Mouse (Mus musculus): ENCODE measurements around the gene Pappa. TPM values are rescaled to one million over a fixed set of nuclear protein-coding genes. Genes with fewer than 3 reads are reported as not detected.

Pappa gene
- polyA plus RNA-seq, 1 experiment from 2014 or later: 1.6 TPM

DNA sequence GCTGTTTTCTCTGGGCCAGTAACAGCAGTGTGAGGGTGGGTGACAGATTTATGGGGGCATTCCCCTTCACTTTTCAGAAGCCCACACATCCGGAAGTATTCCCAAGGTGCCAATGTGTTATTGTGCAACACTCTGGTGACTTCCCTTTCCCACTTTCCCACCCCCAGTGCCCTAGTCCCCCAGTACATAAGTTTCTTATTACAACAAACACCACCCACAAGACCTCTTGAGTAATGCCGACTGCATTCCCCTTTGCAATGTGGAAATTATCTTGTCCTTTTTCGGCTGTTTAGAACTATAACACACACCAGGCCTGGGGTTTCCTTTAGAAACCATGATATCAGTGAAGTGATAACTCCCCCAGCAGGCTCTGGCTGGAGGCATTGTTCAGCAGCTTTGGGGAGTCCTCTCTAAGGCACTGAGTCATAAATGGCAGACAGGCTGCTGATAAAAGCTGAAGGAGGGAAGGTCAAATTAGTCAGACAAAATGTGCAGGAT is 118.5 kb downstream of the Pappa start:
- H3K4me3 ChIP-seq: no peak overlapping the region
- H3K27ac ChIP-seq: no peak overlapping the region
- H3K4me1 ChIP-seq: peaks cover 14% of the 10 kb centered on the region
- H3K4me2 ChIP-seq (replicated peaks): no peak overlapping the region
- WGBS: 16% methylated on average over 3 of the region's 3 CpGs
- H3K9me3 ChIP-seq (replicated peaks): no peaks in the 10 kb centered on the region
- H3K36me3 ChIP-seq: no peaks in the 10 kb centered on the region
- no peak for ATAC-seq (ENCODE audit: low FRiP score)
- H3K9ac ChIP-seq: no peak overlapping the region
- H3K27me3 ChIP-seq: no peaks in the 10 kb centered on the region; the same call in 1 of the 2 replicates

DNA sequence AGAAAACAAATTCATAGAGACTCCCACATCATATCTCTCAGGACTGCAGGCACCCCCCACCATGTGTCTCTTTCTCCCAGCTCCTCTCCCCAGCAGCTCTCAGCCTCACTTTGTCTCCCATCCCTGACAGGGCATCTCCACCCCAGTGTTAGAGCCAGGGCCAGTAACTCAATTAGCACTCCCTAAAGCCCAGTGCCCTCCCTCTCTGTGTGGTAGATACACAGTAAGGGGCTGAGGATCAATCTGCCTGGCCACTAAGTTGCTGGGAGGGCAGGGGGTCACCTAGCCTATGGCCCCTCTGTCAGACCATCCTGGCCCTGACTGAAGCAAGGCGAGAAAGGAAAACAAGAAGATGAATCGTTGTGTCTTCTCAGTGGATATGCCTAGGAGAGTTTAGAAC is 119.3 kb downstream of the Pappa start:
- Histone ChIP-seq H3K36me3 (no peaks in the 10 kb centered on the region), H3K4me2 (replicated peaks) (no peak overlapping the region), H3K4me1 (peaks cover 13% of the 10 kb centered on the region), H3K9me3 (replicated peaks) (no peaks in the 10 kb centered on the region), H3K27ac (no peak overlapping the region), H3K9ac (no peak overlapping the region), H3K27me3 (no peaks in the 10 kb centered on the region; the same call in 1 of the 2 replicates), H3K4me3 (no peak overlapping the region)
- no peak for ATAC-seq (ENCODE audit: low FRiP score)
- WGBS: 9% methylated on average over 2 of the region's 2 CpGs

DNA sequence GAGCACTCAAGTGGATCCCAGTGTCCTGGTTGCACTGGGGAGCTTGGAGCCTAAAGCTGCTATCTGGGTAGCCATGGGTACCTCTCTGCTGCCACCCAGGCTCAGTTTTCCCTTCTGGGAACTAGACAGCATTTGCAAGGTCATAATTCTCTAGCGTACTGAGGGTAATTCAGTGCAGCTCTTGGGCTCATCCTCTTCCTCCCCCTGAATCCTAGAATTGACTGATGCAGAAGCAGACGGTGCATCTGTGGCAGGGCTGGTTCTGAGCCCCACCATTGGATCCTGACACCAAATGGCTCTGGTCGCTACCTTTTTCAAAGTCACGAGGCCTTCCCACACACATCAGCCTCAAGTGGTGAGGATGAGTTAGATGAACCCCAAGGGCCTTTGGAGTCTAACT is 121.0 kb downstream of the Pappa start:
- H3K9ac ChIP-seq: no peak overlapping the region
- no peak overlapping the region for H3K4me2 ChIP-seq (replicated peaks)
- ATAC-seq (ENCODE audit: low FRiP score): no peak
- H3K9me3 ChIP-seq (replicated peaks): no peaks in the 10 kb centered on the region
- 14% methylated on average over 4 of the region's 4 CpGs for WGBS
- H3K36me3 ChIP-seq: no peaks in the 10 kb centered on the region
- peaks cover 6% of the 10 kb centered on the region; the same call in 1 of the 2 replicates for H3K4me1 ChIP-seq
- H3K27me3 ChIP-seq: peaks cover under 1% of the 10 kb centered on the region; the same call in 1 of the 2 replicates
- H3K4me3 ChIP-seq: no peak overlapping the region
- no peak overlapping the region for H3K27ac ChIP-seq

DNA sequence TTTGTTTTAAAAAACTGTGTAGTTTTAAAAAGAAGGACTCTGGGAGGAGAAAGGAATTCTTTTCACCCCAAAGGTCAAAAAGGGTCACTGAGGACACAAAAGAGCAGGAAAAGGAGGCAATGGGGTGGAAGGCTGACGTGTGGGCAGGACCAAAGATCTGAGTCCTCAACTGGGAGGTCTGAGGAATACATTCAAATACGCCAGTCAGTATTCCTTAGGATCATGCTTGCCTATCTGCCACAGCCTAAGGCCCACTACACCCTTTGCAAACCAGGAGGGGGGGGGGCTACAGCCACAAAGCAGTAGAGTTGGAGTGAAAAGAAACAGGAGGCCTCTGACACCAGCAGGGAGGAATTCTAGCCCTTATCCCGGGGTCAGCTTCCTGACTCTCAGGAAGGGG is 121.5 kb downstream of the Pappa start:
- H3K4me1 ChIP-seq: peaks cover 6% of the 10 kb centered on the region; the same call in 1 of the 2 replicates
- H3K36me3 ChIP-seq: no peaks in the 10 kb centered on the region
- no peak overlapping the region for H3K4me2 ChIP-seq (replicated peaks)
- H3K27me3 ChIP-seq: peaks cover 3% of the 10 kb centered on the region; the same call in 1 of the 2 replicates
- ATAC-seq (ENCODE audit: low FRiP score): no peak
- no peaks in the 10 kb centered on the region for H3K9me3 ChIP-seq (replicated peaks)
- no peak overlapping the region for H3K4me3 ChIP-seq
- no peak overlapping the region for H3K27ac ChIP-seq
- WGBS: 16% methylated on average over 3 of the region's 3 CpGs
- H3K9ac ChIP-seq: no peak overlapping the region

DNA sequence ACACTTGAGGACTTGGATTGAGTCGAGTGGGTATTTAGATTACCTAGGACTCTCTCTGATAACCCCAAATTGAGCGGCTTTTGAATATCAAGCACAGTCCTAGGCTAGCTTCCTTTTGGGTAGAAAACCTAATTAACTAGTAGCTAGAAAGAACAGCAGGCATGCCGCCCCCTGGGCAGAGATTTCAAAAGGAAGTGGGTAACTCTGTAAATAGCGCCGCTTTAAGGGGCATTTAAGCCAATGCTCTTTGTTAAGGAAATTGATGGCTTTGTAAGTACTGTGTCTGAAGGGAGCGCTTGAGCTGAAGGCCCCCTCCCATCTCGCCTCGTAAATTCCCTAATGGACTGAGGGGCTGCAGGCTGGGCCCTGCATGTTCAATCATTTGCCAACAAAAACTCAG is 128.2 kb downstream of the Pappa start:
- Histone ChIP-seq H3K27me3 (peaks cover 3% of the 10 kb centered on the region; the same call in 1 of the 2 replicates), H3K9me3 (replicated peaks) (no peaks in the 10 kb centered on the region), H3K4me3 (no peak overlapping the region), H3K36me3 (no peaks in the 10 kb centered on the region), H3K27ac (no peak overlapping the region), H3K4me2 (replicated peaks) (no peak overlapping the region), H3K4me1 (peaks cover 6% of the 10 kb centered on the region; the same call in 1 of the 2 replicates), H3K9ac (no peak overlapping the region)
- peak; percentile 76; the same call in 1 of the 2 replicates for ATAC-seq (ENCODE audit: low FRiP score)
- 2% methylated on average over 8 of the region's 8 CpGs for WGBS

DNA sequence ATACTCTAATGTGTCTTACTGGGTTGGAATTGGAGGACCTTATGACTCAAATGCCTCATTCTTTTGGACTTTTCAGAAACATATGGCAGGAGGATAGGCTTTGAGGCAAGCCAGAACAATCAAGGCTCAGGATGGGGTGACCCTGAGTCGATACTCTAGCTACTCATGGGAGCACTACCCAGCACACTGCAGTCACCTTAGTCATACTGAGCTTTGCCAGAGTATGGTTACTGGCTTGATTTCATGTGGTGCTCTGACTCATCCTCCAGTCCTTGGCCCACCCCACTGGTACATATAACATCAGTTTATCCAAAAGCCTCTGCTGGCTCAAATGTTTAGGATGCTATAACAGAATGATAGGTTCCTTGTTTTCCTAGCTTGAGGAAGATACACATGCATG is 130.1 kb downstream of the Pappa start:
- no peak overlapping the region for H3K4me3 ChIP-seq
- H3K4me1 ChIP-seq: peaks cover 9% of the 10 kb centered on the region; the same call in 1 of the 2 replicates
- 83% methylated on average over 1 of the region's 1 CpGs for WGBS
- no peak overlapping the region for H3K27ac ChIP-seq
- ATAC-seq (ENCODE audit: low FRiP score): no peak
- H3K9ac ChIP-seq: no peak overlapping the region
- no peak overlapping the region for H3K4me2 ChIP-seq (replicated peaks)
- H3K9me3 ChIP-seq (replicated peaks): no peaks in the 10 kb centered on the region
- no peaks in the 10 kb centered on the region for H3K36me3 ChIP-seq
- peaks cover 3% of the 10 kb centered on the region; the same call in 1 of the 2 replicates for H3K27me3 ChIP-seq

DNA sequence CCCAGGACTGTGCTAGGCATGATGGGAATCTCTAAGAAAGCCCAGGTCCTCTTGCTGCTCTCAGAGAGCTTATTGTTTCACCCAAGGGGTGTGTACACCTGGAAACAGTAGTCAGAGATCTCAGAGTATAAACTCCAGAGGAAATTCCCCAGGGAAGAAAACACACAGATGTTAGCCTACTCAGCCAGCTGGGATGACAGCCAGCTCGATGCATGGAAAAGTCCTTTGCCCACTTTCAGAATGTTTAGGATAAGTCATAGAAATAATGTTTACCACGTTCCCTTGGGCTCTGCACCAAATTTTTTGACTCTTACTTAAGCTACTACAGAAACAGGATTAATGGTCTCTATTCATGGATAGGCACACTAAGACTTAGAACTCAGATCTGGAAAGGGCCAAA is 143.1 kb downstream of the Pappa start:
- no peaks in the 10 kb centered on the region for H3K36me3 ChIP-seq
- WGBS: 83% methylated on average over 2 of the region's 2 CpGs
- ATAC-seq (ENCODE audit: low FRiP score): no peak

DNA sequence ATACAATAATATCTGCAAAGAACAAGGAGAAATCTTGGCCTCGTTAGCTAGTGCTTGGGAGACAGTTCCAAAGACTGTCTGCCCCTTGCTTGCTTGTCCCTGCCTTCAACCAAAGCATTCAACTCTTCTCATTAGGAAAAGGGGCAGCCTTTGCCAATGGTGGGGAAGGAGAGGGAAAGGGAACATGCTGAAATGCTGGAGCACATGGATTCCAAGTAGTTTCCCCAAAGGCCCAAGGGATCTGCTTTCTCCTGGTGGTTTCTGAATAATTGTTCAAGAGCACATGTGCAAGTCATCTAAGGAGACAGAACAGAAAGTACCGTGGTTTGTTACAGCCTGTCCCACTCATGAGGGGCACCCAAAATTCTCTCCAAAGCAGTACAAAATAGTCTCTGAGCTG is 146.0 kb downstream of the Pappa start:
- Histone ChIP-seq H3K27me3 (no peaks in the 10 kb centered on the region), H3K36me3 (no peaks in the 10 kb centered on the region), H3K4me3 (no peak overlapping the region), H3K4me1 (no peaks in the 10 kb centered on the region), H3K27ac (no peak overlapping the region), H3K4me2 (replicated peaks) (no peak overlapping the region), H3K9ac (no peak overlapping the region), H3K9me3 (replicated peaks) (no peaks in the 10 kb centered on the region)
- 93% methylated on average over 2 of the region's 2 CpGs for WGBS
- no peak for ATAC-seq (ENCODE audit: low FRiP score)

More for the DNA sequence above, 143.1 kb downstream of the Pappa start:
- Histone ChIP-seq H3K4me3 (no peak overlapping the region), H3K27me3 (no peaks in the 10 kb centered on the region), H3K4me2 (replicated peaks) (no peak overlapping the region), H3K9me3 (replicated peaks) (no peaks in the 10 kb centered on the region), H3K9ac (no peak overlapping the region), H3K27ac (no peak overlapping the region), H3K4me1 (no peaks in the 10 kb centered on the region)

DNA sequence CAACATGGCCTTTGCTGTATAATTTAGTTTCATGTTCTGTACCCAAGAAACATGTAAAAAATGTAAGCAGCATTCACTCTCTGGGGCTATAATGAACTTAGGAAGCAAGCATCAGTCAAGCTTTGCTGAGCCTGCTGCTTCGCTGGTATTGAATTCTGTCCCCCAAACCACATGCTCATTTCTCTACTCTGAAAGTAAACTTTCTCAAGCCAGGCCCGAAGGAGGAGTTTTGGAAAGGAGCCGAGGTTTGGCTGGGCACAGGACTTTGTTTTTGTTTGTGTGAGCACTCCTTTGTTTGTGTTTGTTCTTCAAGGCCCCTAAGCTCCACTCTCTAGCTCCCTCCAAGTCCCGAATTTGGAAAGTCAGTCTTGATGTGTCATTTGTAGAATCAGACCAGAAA is 148.3 kb downstream of the Pappa start:
- H3K4me2 ChIP-seq (replicated peaks): no peak overlapping the region
- no peaks in the 10 kb centered on the region for H3K4me1 ChIP-seq
- H3K9ac ChIP-seq: no peak overlapping the region
- H3K9me3 ChIP-seq (replicated peaks): no peaks in the 10 kb centered on the region
- no peak overlapping the region for H3K27ac ChIP-seq
- no peak overlapping the region for H3K4me3 ChIP-seq
- no peaks in the 10 kb centered on the region for H3K27me3 ChIP-seq
- H3K36me3 ChIP-seq: no peaks in the 10 kb centered on the region
- ATAC-seq (ENCODE audit: low FRiP score): no peak
- WGBS: 49% methylated on average over 4 of the region's 4 CpGs

DNA sequence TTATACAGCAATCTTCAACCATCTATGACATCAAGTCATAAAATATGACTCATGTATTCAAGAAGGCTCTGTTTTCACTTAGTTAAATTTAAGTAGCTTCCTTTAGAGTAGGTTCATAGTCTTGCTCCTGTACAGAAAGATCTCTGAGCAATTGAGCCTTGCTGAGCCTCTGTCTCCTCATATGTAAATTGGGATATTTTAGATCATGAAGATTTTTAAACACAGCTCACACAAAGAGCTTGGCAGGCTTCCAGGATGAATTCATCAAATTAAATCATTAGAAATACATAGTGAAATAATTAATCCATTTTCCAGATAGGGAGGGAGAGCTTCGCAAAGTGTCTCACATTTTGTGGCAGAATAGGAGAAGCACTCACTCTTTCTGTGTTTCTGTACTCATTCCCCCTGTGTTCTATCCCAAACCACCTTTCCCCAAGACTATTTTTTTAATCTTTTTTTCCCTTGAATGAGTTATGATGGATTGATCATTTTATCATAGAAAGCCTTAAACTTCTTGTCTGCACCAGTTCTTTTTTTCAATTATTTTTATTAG is 149.4 kb downstream of the Pappa start:
- Histone ChIP-seq H3K4me1 (peaks cover 4% of the 10 kb centered on the region), H3K27ac (no peak overlapping the region), H3K9me3 (replicated peaks) (no peaks in the 10 kb centered on the region), H3K36me3 (no peaks in the 10 kb centered on the region), H3K4me3 (no peak overlapping the region), H3K4me2 (replicated peaks) (no peak overlapping the region), H3K27me3 (no peaks in the 10 kb centered on the region), H3K9ac (no peak overlapping the region)
- 90% methylated on average over 1 of the region's 1 CpGs for WGBS
- ATAC-seq (ENCODE audit: low FRiP score): no peak

DNA sequence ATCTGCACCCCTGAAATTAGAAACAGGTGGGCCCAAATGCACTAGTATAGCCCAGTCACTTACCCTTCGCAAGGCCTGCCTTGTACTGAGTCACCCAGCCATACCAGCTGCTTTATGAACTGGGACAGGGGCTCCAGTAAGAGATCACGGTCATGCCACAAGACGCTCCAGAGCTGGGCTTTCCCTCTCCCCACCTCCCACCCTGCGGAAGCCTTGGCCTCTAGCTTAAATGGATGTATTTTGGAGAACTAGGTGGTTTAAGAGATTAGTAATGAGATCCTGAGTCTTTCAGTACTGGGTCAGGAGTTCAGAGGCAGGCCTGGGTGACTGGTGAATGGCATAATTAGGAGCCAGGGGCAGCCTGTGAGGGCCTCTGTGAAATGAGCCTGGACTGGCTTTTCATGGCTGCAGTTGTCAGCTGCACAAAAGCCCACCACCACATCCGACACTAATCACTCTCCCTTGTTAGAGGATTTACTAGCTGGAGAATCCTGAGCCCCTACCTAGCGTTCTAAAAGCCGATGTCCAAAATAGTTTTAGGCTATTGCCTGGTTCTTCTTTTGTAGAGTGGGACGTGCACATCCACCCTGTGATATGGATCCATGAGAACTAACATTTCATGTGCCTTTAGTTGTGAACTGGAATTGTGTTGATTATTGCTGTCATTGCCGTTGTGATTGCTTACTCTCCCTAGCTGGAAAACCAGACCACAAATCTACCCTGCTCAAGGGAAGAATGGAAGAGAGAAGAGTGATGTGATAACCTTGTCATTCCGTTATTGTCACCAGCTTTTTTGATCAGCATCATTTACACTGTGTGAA is 154.7 kb downstream of the Pappa start:
- Histone ChIP-seq H3K4me1 (peaks cover 20% of the 10 kb centered on the region), H3K9ac (no peak overlapping the region), H3K27me3 (no peaks in the 10 kb centered on the region; the same call in 1 of the 2 replicates), H3K36me3 (no peaks in the 10 kb centered on the region), H3K4me3 (no peak overlapping the region), H3K9me3 (replicated peaks) (no peaks in the 10 kb centered on the region), H3K4me2 (replicated peaks) (no peak overlapping the region), H3K27ac (no peak overlapping the region)
- 24% methylated on average over 10 of the region's 10 CpGs for WGBS
- peak; percentile 65 for ATAC-seq (ENCODE audit: low FRiP score)

DNA sequence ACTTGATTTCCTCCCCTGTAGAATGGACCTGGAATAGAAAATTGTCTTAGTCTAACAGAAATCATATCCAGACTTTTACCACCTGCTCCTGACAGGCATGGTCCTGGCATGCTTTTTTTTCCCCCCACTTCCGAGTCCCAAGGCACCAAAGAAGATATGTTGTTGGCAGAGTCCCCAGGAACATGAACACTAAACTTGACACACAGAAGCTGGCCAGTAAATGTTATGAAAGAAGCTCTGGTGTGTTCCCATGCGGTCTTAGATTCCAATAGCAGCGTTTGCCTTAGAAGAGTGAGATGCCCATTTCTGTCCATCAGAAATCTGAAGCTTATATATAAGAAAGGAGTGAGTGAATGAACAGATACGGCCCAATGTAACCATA is 155.3 kb downstream of the Pappa start:
- no peak overlapping the region for H3K4me2 ChIP-seq (replicated peaks)
- no peaks in the 10 kb centered on the region; the same call in 1 of the 2 replicates for H3K27me3 ChIP-seq
- no peaks in the 10 kb centered on the region for H3K36me3 ChIP-seq
- H3K9ac ChIP-seq: no peak overlapping the region
- H3K27ac ChIP-seq: no peak overlapping the region
- no peak overlapping the region for H3K4me3 ChIP-seq
- 68% methylated on average over 4 of the region's 4 CpGs for WGBS
- H3K9me3 ChIP-seq (replicated peaks): no peaks in the 10 kb centered on the region
- no peak for ATAC-seq (ENCODE audit: low FRiP score)
- H3K4me1 ChIP-seq: peaks cover 20% of the 10 kb centered on the region
